Mouse (Mus musculus): Measurements from ENCODE around the gene Ntrk3. TPM values are rescaled to one million over a fixed set of nuclear protein-coding genes. Genes with fewer than 3 reads are reported as not detected.

The Ntrk3 gene
- polyA plus RNA-seq, 1 experiment from 2014 or later, result not detected

GRCm38 (mm10) chr7:78347464-78347863 is 390.3 kb downstream of the Ntrk3 start:
- H3K4me3 ChIP-seq (ENCODE audit: inconsistent target), result no peak overlapping the region
- H3K27ac ChIP-seq, result no peak overlapping the region
- H3K79me2 ChIP-seq (ENCODE audit: inconsistent target), result no peaks in the 10 kb centered on the region
- no peaks in the 10 kb centered on the region for H3K36me3 ChIP-seq (ENCODE audit: inconsistent target)
- 84% methylated on average over 5 of the region's 5 CpGs for WGBS (ENCODE audit: missing documents)

GRCm38 (mm10) chr7:78333422-78333821 is 404.4 kb downstream of the Ntrk3 start:
- Histone ChIP-seq H3K27ac (no peak overlapping the region), H3K36me3 (ENCODE audit: inconsistent target) (no peaks in the 10 kb centered on the region), H3K4me3 (ENCODE audit: inconsistent target) (no peak overlapping the region), H3K79me2 (ENCODE audit: inconsistent target) (no peaks in the 10 kb centered on the region)

GRCm38 (mm10) chr7:78328301-78328700 is 409.5 kb downstream of the Ntrk3 start:
- H3K79me2 ChIP-seq (ENCODE audit: inconsistent target), result no peaks in the 10 kb centered on the region
- no peak overlapping the region for H3K27ac ChIP-seq
- H3K36me3 ChIP-seq (ENCODE audit: inconsistent target), result no peaks in the 10 kb centered on the region
- H3K4me3 ChIP-seq (ENCODE audit: inconsistent target), result no peak overlapping the region
- WGBS (ENCODE audit: missing documents), result 66% methylated on average over 2 of the region's 2 CpGs

GRCm38 (mm10) chr7:78326185-78326584 is 411.6 kb downstream of the Ntrk3 start:
- no peak overlapping the region for H3K4me3 ChIP-seq (ENCODE audit: inconsistent target)
- 89% methylated on average over 3 of the region's 3 CpGs for WGBS (ENCODE audit: missing documents)
- H3K79me2 ChIP-seq (ENCODE audit: inconsistent target), result no peaks in the 10 kb centered on the region
- H3K36me3 ChIP-seq (ENCODE audit: inconsistent target), result no peaks in the 10 kb centered on the region
- no peak overlapping the region for H3K27ac ChIP-seq

- H3K4me3 ChIP-seq (ENCODE audit: inconsistent target), result no peak overlapping the region
- 86% methylated on average over 4 of the region's 4 CpGs for WGBS (ENCODE audit: missing documents)
- H3K27ac ChIP-seq, result no peak overlapping the region
- no peaks in the 10 kb centered on the region for H3K36me3 ChIP-seq (ENCODE audit: inconsistent target)
- no peaks in the 10 kb centered on the region for H3K79me2 ChIP-seq (ENCODE audit: inconsistent target)
Measured at GRCm38 (mm10) chr7:78318640-78319039, 419.2 kb downstream of the Ntrk3 start.

- 91% methylated on average over 1 of the region's 1 CpGs for WGBS (ENCODE audit: missing documents)
- no peaks in the 10 kb centered on the region for H3K79me2 ChIP-seq (ENCODE audit: inconsistent target)
- no peak overlapping the region for H3K4me3 ChIP-seq (ENCODE audit: inconsistent target)
- no peaks in the 10 kb centered on the region for H3K36me3 ChIP-seq (ENCODE audit: inconsistent target)
- H3K27ac ChIP-seq, result no peak overlapping the region
Measured at GRCm38 (mm10) chr7:78305770-78306169, 432.0 kb downstream of the Ntrk3 start.

- no peak overlapping the region for H3K4me3 ChIP-seq (ENCODE audit: inconsistent target)
- WGBS (ENCODE audit: missing documents), result 87% methylated on average over 1 of the region's 1 CpGs
- H3K27ac ChIP-seq, result no peak overlapping the region
- no peaks in the 10 kb centered on the region for H3K79me2 ChIP-seq (ENCODE audit: inconsistent target)
- H3K36me3 ChIP-seq (ENCODE audit: inconsistent target), result no peaks in the 10 kb centered on the region
Measured at GRCm38 (mm10) chr7:78305029-78305428, 432.8 kb downstream of the Ntrk3 start.

GRCm38 (mm10) chr7:78297290-78297689 is 440.5 kb downstream of the Ntrk3 start:
- 85% methylated on average over 5 of the region's 5 CpGs for WGBS (ENCODE audit: missing documents)
- Histone ChIP-seq H3K36me3 (ENCODE audit: inconsistent target) (no peaks in the 10 kb centered on the region), H3K79me2 (ENCODE audit: inconsistent target) (no peaks in the 10 kb centered on the region), H3K27ac (no peak overlapping the region), H3K4me3 (ENCODE audit: inconsistent target) (no peak overlapping the region)

GRCm38 (mm10) chr7:78294322-78294721 is 443.5 kb downstream of the Ntrk3 start:
- Histone ChIP-seq H3K4me3 (ENCODE audit: inconsistent target) (no peak overlapping the region), H3K36me3 (ENCODE audit: inconsistent target) (no peaks in the 10 kb centered on the region), H3K79me2 (ENCODE audit: inconsistent target) (no peaks in the 10 kb centered on the region), H3K27ac (no peak overlapping the region)
- WGBS (ENCODE audit: missing documents), result 71% methylated on average over 3 of the region's 3 CpGs

- Histone ChIP-seq H3K36me3 (ENCODE audit: inconsistent target) (no peaks in the 10 kb centered on the region), H3K27ac (no peak overlapping the region), H3K79me2 (ENCODE audit: inconsistent target) (no peaks in the 10 kb centered on the region), H3K4me3 (ENCODE audit: inconsistent target) (no peak overlapping the region)
- 82% methylated on average over 2 of the region's 2 CpGs for WGBS (ENCODE audit: missing documents)
Measured at GRCm38 (mm10) chr7:78290186-78290585, 447.6 kb downstream of the Ntrk3 start.

GRCm38 (mm10) chr7:78286516-78287238 is 451.1 kb downstream of the Ntrk3 start:
- Histone ChIP-seq H3K4me3 (ENCODE audit: inconsistent target) (no peak overlapping the region), H3K79me2 (ENCODE audit: inconsistent target) (no peaks in the 10 kb centered on the region), H3K27ac (no peak overlapping the region), H3K36me3 (ENCODE audit: inconsistent target) (no peaks in the 10 kb centered on the region)
- WGBS (ENCODE audit: missing documents), result 82% methylated on average over 2 of the region's 2 CpGs

GRCm38 (mm10) chr7:78269506-78270250 is 468.1 kb downstream of the Ntrk3 start:
- Histone ChIP-seq H3K79me2 (ENCODE audit: inconsistent target) (no peaks in the 10 kb centered on the region), H3K4me3 (ENCODE audit: inconsistent target) (no peak overlapping the region), H3K36me3 (ENCODE audit: inconsistent target) (no peaks in the 10 kb centered on the region), H3K27ac (no peak overlapping the region)
- 74% methylated on average over 3 of the region's 3 CpGs for WGBS (ENCODE audit: missing documents)

GRCm38 (mm10) chr7:78267461-78268007 is 470.3 kb downstream of the Ntrk3 start:
- Histone ChIP-seq H3K27ac (no peak overlapping the region), H3K36me3 (ENCODE audit: inconsistent target) (no peaks in the 10 kb centered on the region), H3K4me3 (ENCODE audit: inconsistent target) (no peak overlapping the region), H3K79me2 (ENCODE audit: inconsistent target) (no peaks in the 10 kb centered on the region)
- WGBS (ENCODE audit: missing documents), result 15% methylated on average over 1 of the region's 1 CpGs

- Histone ChIP-seq H3K79me2 (ENCODE audit: inconsistent target) (no peaks in the 10 kb centered on the region), H3K27ac (no peak overlapping the region), H3K4me3 (ENCODE audit: inconsistent target) (no peak overlapping the region), H3K36me3 (ENCODE audit: inconsistent target) (no peaks in the 10 kb centered on the region)
- 77% methylated on average over 5 of the region's 5 CpGs for WGBS (ENCODE audit: missing documents)
Measured at GRCm38 (mm10) chr7:78264432-78265002, 473.3 kb downstream of the Ntrk3 start.

All from macrophage (primary cell).